Mouse (Mus musculus) ES-Bruce4 (cell line): ENCODE measurements around the gene Csnk2a1. TPM values are rescaled to one million over a fixed set of nuclear protein-coding genes. Genes with fewer than 3 reads are reported as not detected.
"Not testable (repeated sequence)": the region's sequence is repeated elsewhere in the genome, so short reads cannot be mapped to it uniquely, and the experiment has no call there.

Experiments used
- H3K27ac ChIP-seq: 2 replicates; pipeline ENCODE4 v1.5.1; 2012; ENCODE audit warnings: low read length, inconsistent platforms; ENCODE audit not compliant: insufficient read depth
- H3K27me3 ChIP-seq: 2 replicates; pipeline ENCODE4 v1.6.1; 2012; ENCODE audit warnings: mild to moderate bottlenecking, low read length, inconsistent platforms; ENCODE audit not compliant: control insufficient read depth, poor library complexity, insufficient read depth, severe bottlenecking
- H3K36me3 ChIP-seq: 2 replicates; pipeline ENCODE4 v1.6.1; 2012; ENCODE audit warnings: inconsistent platforms, mild to moderate bottlenecking, low read length, moderate library complexity; ENCODE audit not compliant: control insufficient read depth, poor library complexity, insufficient read depth, severe bottlenecking
- H3K4me1 ChIP-seq: one replicate; pipeline ENCODE4 v1.8.1; 2011; ENCODE audit warnings: low read length; ENCODE audit not compliant: control insufficient read depth, insufficient read depth
- H3K4me3 ChIP-seq: 2 replicates; pipeline ENCODE4 v1.5.1; 2011; ENCODE audit warnings: low read depth, mild to moderate bottlenecking, low read length
- H3K9ac ChIP-seq: 2 replicates; pipeline ENCODE4 v1.6.1; 2012; ENCODE audit warnings: low read depth, mild to moderate bottlenecking, inconsistent platforms; ENCODE audit not compliant: poor library complexity, severe bottlenecking
- H3K9me3 ChIP-seq: replicated peaks from 2 replicates; pipeline ENCODE4 v1.6.1; 2012; ENCODE audit warnings: mild to moderate bottlenecking, low read length, inconsistent platforms; ENCODE audit not compliant: control insufficient read depth, poor library complexity, insufficient read depth, severe bottlenecking
- CTCF ChIP-seq: IDR thresholded peaks from one replicate; pipeline ENCODE4 v1.8.1; 2011; ENCODE audit warnings: low read depth, low read length
- EP300 ChIP-seq: IDR thresholded peaks from 2 replicates; pipeline ENCODE4 v1.6.1; 2011; ENCODE audit warnings: low read depth, low read length; ENCODE audit not compliant: insufficient read depth
- POLR2A ChIP-seq: IDR thresholded peaks from one replicate; pipeline ENCODE4 v1.8.1; 2011; ENCODE audit warnings: low read length; ENCODE audit not compliant: insufficient read depth
- polyA plus RNA-seq: library from polyadenylated mRNA; stranded (reverse); fragments of >200 nt; gene quantifications from 2 replicates; pipeline ENCODE4 v1.2.4, GENCODE M21; 2011; ENCODE audit warnings: low read depth; ENCODE audit not compliant: missing spikeins, insufficient read depth, insufficient read length

Csnk2a1 gene
- polyA plus RNA-seq, 1 experiment, result 280 TPM

GRCm38 (mm10) chr2:152194586-152194985, 32.1 kb upstream of the Csnk2a1 start:
- no peak overlapping the region for H3K9ac ChIP-seq

GRCm38 (mm10) chr2:152196896-152197295, 29.7 kb upstream of the Csnk2a1 start:
- Histone ChIP-seq H3K9ac (no peak overlapping the region), H3K36me3 (no peaks in the 10 kb centered on the region), H3K27ac (peak overlapping the region; percentile 31; the same call in 1 of the 2 replicates), H3K4me1 (no peaks in the 10 kb centered on the region), H3K27me3 (no peaks in the 10 kb centered on the region), H3K9me3 (no peaks in the 10 kb centered on the region), H3K4me3 (no peak overlapping the region)
- no peak for TF ChIP-seq POLR2A
- TF ChIP-seq EP300, result no peak
- no peak for TF ChIP-seq CTCF

More at GRCm38 (mm10) chr2:152194586-152194985, 32.1 kb upstream of the Csnk2a1 start:
- H3K27ac ChIP-seq, result no peak overlapping the region
- TF ChIP-seq EP300 (no peak), POLR2A (no peak), CTCF (no peak)
- H3K4me3 ChIP-seq, result no peak overlapping the region
- H3K9me3 ChIP-seq, result no peaks in the 10 kb centered on the region
- H3K36me3 ChIP-seq, result no peaks in the 10 kb centered on the region
- no peaks in the 10 kb centered on the region for H3K27me3 ChIP-seq
- peaks cover 10% of the 10 kb centered on the region for H3K4me1 ChIP-seq

- H3K36me3 ChIP-seq, result no peaks in the 10 kb centered on the region
- H3K4me3 ChIP-seq, result peak overlapping the region; percentile 56
- no peaks in the 10 kb centered on the region for H3K4me1 ChIP-seq
- peak overlapping the region; percentile 31; the same call in 1 of the 2 replicates for H3K27ac ChIP-seq
- peak; percentile 77 for TF ChIP-seq CTCF
- TF ChIP-seq EP300, result no peak
- TF ChIP-seq POLR2A, result no peak
- no peaks in the 10 kb centered on the region for H3K27me3 ChIP-seq
- no peaks in the 10 kb centered on the region for H3K9me3 ChIP-seq
- H3K9ac ChIP-seq, result no peak overlapping the region
Measured at GRCm38 (mm10) chr2:152197301-152197712, 29.3 kb upstream of the Csnk2a1 start.

- not testable (repeated sequence) for H3K36me3 ChIP-seq, H3K27ac ChIP-seq, H3K27me3 ChIP-seq, H3K4me1 ChIP-seq, H3K4me3 ChIP-seq, H3K9ac ChIP-seq
- peaks cover 36% of the 10 kb centered on the region for H3K9me3 ChIP-seq
Measured at GRCm38 (mm10) chr2:152206139-152206538, 20.5 kb upstream of the Csnk2a1 start.

GRCm38 (mm10) chr2:152211871-152212270, 14.8 kb upstream of the Csnk2a1 start:
- no peak overlapping the region for H3K27ac ChIP-seq
- no peaks in the 10 kb centered on the region for H3K36me3 ChIP-seq
- H3K9ac ChIP-seq, result no peak overlapping the region
- no peaks in the 10 kb centered on the region for H3K4me1 ChIP-seq
- H3K9me3 ChIP-seq, result peaks cover 17% of the 10 kb centered on the region
- TF ChIP-seq EP300, result no peak
- no peak for TF ChIP-seq POLR2A
- TF ChIP-seq CTCF, result no peak
- H3K27me3 ChIP-seq, result no peaks in the 10 kb centered on the region
- no peak overlapping the region for H3K4me3 ChIP-seq

GRCm38 (mm10) chr2:152216975-152217374, 9.7 kb upstream of the Csnk2a1 start:
- no peaks in the 10 kb centered on the region for H3K27me3 ChIP-seq
- H3K9ac ChIP-seq, result no peak overlapping the region
- H3K4me3 ChIP-seq, result no peak overlapping the region
- no peak for TF ChIP-seq CTCF
- no peak for TF ChIP-seq POLR2A
- TF ChIP-seq EP300, result no peak
- no peaks in the 10 kb centered on the region for H3K36me3 ChIP-seq
- H3K9me3 ChIP-seq, result peaks cover under 1% of the 10 kb centered on the region; the same call in 1 of the 2 replicates
- no peak overlapping the region for H3K27ac ChIP-seq
- H3K4me1 ChIP-seq, result no peaks in the 10 kb centered on the region
